Mouse (Mus musculus) colon, adult 2 months (tissue): ENCODE data around the gene Ldb1. TPM values are rescaled to one million over a fixed set of nuclear protein-coding genes. Genes with fewer than 3 reads are reported as not detected.

Experiments used
- polyA plus RNA-seq: library from polyadenylated mRNA; depleted of rRNA; stranded (reverse); fragments of >200 nt; gene quantifications from 2 replicates; pipeline ENCODE4 v1.2.3, GENCODE M21; 2012; rRNA removed

Gene Ldb1
- polyA plus RNA-seq: 122 and 128 TPM in 2 replicates

DNA sequence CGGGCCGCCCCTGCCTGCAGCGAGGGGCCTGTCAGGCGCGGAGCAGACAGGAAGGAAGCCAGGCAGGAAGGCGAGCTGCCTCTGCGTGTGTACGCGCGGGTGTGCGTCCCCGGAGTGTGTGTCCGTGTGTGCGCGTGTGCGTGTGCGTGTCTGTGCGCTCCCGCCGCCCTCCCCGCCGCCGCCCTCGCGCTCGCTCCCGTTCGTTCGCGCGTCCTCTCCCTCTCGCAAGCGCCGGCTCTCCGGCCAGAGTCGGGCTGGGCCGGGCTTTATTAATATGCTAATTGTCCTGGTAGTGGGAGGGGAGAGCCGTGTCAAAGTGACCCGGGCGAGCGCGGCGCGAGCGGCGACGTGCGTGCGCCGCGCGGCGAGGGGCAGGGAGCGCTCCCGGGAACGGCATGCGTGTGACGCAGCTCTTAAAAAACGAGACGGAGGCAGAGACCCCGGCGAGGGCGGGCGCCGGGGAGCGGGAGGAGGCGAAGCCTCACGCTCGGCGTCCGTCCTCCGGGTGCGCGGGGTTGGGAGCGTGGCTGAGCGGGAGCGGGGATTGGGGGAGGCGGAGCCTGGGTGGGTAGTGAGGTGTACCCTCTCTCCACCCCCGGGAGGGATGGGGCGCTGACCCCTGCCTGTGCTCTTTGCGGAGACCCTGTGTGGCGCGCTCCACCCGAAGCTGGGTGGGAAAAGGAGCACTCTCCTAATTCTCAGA lies at the start of gene Ldb1:
Ldb1 (minus strand) TSS at position 222 of the 703 bp plus-strand sequence.

GRCm38 (mm10) chr19:46075616-46076607 lies 30.9 kb upstream of the Ldb1 start, which contains the start of gene Nolc1:
TSS of gene Nolc1 (plus strand) at chr19:46075863.

GRCm38 (mm10) chr19:46044271-46044992 lies 582 bp downstream of the Ldb1 start, which contains the start of gene Pprc1:
TSS of gene Pprc1 (plus strand) at chr19:46044886.

DNA sequence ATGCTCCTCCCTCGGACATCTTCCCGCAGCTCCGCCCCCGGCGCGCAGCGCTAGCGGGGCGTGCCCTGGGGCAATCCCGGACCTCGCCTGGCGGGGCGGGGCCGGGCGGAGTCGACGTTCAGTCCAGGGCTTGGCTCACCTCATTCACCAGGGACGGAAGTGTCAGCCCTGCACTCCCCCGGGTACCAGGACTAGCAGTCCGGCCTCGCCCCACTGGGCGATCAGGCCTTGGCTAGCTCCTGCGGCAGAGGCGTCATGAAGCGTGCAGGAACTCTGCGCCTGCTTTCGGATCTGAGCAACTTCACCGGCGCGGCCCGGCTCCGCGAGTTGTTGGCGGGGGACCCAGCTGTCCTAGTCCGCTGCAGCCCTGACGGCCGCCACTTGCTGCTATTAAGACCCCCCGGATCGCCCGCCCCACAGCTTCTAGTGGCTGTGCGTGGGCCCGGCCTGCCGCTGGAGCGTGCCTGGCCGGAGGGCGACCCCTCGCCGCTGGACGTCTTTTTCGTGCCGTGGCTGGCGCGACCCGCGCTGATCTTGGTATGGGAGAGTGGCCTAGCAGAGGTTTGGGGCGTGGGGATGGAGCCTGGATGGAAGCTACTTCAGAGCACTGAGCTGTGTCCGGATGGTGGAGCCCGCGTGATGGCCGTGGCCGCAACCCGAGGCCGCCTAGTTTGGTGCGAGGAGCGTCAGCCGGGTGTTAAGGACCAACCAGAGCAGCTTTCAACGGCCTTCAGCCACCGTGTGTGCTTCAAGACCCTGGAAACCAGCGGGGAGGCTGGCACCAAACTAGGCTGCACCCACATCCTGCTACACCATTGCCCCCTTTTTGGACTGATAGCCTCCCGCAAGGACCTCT lies 41.4 kb downstream of the Ldb1 start, which contains the start of gene Hps6:
Hps6 (plus strand) TSS at position 138 of the 856 bp plus-strand sequence.

GRCm38 (mm10) chr19:45997785-45998693 lies 47.0 kb downstream of the Ldb1 start, which contains the start of gene Armh3:
TSS of gene Armh3 (minus strand) at chr19:45998488.

Other genes starting within 250 kb of the Ldb1 start
- gene Kcnip2, start 229.2 kb downstream of the Ldb1 start, polyA plus RNA-seq: 1.2 and 2.5 TPM in 2 replicates
- gene Armh3, start 46.7 kb downstream of the Ldb1 start, polyA plus RNA-seq: 6.9 and 7.5 TPM in 2 replicates
- gene Hps6, start 41.7 kb downstream of the Ldb1 start, polyA plus RNA-seq: 7.4 and 8.1 TPM in 2 replicates
- 15.7 and 19.2 TPM in 2 replicates for gene Pprc1, start 328 bp downstream of the Ldb1 start, polyA plus RNA-seq
- gene Nolc1, start 30.6 kb upstream of the Ldb1 start, polyA plus RNA-seq: 7.2 and 10.3 TPM in 2 replicates
- not detected in 2 replicates for gene Elovl3, start 86.7 kb upstream of the Ldb1 start, polyA plus RNA-seq
- gene Pitx3, start 103.1 kb upstream of the Ldb1 start, polyA plus RNA-seq: not detected in 2 replicates
- 123 and 135 TPM in 2 replicates for gene Gbf1, start 107.3 kb upstream of the Ldb1 start, polyA plus RNA-seq